Mouse (Mus musculus) CD4-positive, CD25-positive, alpha-beta regulatory T cell (primary cell): ENCODE results near the gene Pus10. TPM values are rescaled to one million over a fixed set of nuclear protein-coding genes. Genes with fewer than 3 reads are reported as not detected.

Source experiments
- polyA plus RNA-seq: library from polyadenylated mRNA; unstranded; fragments of 100-300 nt; shearing (Covaris generic); gene quantifications from one replicate; pipeline ENCODE4 v1.2.1, GENCODE M21; 2017

Pus10 gene
- polyA plus RNA-seq: 19.0 TPM

DNA sequence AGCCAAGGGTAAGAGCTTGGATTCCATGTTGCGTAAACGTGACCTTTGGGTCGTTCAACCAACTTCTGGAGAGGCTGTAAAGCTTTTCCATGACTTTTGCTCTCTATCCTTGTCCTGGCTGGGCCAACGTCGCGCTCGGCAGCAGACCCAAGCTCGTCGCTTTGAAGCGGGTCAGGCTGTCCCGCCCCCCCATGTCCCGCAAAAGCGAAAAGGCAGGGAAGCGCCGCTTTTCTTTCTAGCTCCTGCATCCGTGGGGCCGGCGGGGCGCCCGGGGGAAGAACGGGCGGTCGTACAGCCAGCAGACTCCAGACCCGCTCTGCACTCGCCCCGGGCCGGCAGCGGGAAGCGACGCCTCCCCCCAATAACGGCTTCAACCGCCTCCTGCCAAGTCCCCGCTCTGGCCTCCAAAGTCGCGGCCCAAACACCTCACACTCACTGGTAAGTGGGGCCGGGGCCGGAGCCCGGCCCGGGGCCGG is at the start of gene Pus10:
Gene Pus10 (plus strand): TSS at position 364 of the 476 bp plus-strand sequence.

DNA sequence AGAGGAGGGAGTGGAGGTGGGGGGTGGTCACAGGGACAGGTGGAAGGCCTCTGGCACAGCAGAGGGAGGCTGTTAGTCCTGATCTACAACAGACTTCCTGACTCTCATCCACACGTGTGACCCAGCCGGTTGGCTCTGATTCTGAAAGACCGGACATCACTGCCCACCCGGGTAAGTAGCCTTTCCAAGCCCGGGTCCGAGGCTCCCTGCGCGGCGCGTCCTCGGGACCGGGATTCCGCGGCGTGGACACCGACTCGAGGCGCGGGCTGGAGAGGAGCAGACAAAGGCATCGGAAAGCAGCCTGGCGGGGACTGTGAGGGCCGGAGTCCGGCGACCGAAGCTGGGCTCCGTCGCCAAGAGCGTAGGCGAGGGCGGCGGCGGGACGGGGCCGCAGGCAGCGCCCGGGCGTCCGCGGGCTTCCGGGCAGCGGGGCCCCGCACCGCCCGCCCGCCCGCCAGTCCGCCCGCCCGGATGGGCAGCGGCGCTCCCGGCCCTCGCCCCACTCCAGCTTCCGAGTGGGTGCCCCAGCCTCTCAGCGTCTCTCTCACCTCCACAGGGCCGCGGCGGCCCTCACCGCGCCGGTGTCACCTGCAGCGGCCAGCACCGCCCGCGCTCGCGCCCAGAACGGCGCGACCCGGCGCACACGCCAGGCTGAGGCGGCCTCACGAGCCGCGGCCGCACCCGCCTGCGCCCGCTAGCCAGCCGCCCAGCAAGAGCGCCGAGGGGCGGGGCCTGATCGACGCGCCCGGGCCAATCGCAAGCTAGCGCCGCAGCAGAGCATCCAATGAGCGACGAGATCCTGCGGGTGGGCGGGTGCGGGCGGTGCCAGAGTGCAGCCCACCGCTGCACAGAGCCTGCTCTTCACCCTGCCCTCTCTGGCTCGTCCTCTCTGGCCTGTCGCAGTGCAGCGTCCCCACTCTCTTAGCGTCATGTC is 32.3 kb upstream of the Pus10 start, which contains the start of gene 0610010F05Rik:
Gene 0610010F05Rik (minus strand): TSS at position 695 of the 934 bp plus-strand sequence.

GRCm38 (mm10) chr11:23665798-23666501 is 476 bp downstream of the Pus10 start, which contains the start of gene Pex13:
Gene Pex13, minus strand, starts transcription at chr11:23665959.

GRCm38 (mm10) chr11:23770760-23771506 is 105.5 kb downstream of the Pus10 start, which contains the start of gene Rel:
Gene Rel, minus strand, starts transcription at chr11:23770970.

Other genes with a start within 250 kb of the Pus10 start
- gene Ahsa2, start 167.6 kb upstream of the Pus10 start, polyA plus RNA-seq: 53.1 TPM
- not detected for gene 1700093K21Rik, start 144.5 kb upstream of the Pus10 start, polyA plus RNA-seq
- 5.5 TPM for gene 0610010F05Rik, start 32.0 kb upstream of the Pus10 start, polyA plus RNA-seq
- gene Pex13, start 285 bp downstream of the Pus10 start, polyA plus RNA-seq: 24.6 TPM
- gene Rel, start 105.3 kb downstream of the Pus10 start, polyA plus RNA-seq: 28.5 TPM
- 56.7 TPM for gene Papolg, start 229.6 kb downstream of the Pus10 start, polyA plus RNA-seq